Mouse (Mus musculus): ENCODE measurements around the gene Lix1. TPM values are rescaled to one million over a fixed set of nuclear protein-coding genes. Genes with fewer than 3 reads are reported as not detected.

The Lix1 gene
- polyA plus RNA-seq, 1 experiment = 0.12 TPM

- H3K4me1 ChIP-seq (ENCODE audit: control insufficient read depth, insufficient read depth, insufficient read length) = no peaks in the 10 kb centered on the region
- TF ChIP-seq POLR2A (IDR thresholded peaks at IDR 0.05; ENCODE audit: low read depth, low read length) (no peak), CTCF (IDR thresholded peaks at IDR 0.05; ENCODE audit: extremely low read depth, insufficient read depth, insufficient read length, insufficient replicate concordance) (no peak)
These were observed 26.4 kb downstream of the Lix1 start for GRCm38 (mm10) chr17:17428888-17429287.

GRCm38 (mm10) chr17:17433679-17434078 is 31.2 kb downstream of the Lix1 start:
- no peaks in the 10 kb centered on the region for H3K4me1 ChIP-seq (ENCODE audit: control insufficient read depth, insufficient read depth, insufficient read length)
- H3K27me3 ChIP-seq (ENCODE audit: control insufficient read depth, insufficient read depth, low read length) = no peaks in the 10 kb centered on the region
- no peak overlapping the region for H3K27ac ChIP-seq (ENCODE audit: insufficient read depth, low read length)
- H3K4me3 ChIP-seq (ENCODE audit: extremely low read depth, insufficient read depth, insufficient read length) = no peak overlapping the region
- TF ChIP-seq CTCF (IDR thresholded peaks at IDR 0.05; ENCODE audit: extremely low read depth, insufficient read depth, insufficient read length, insufficient replicate concordance) = no peak
- no peak for TF ChIP-seq POLR2A (IDR thresholded peaks at IDR 0.05; ENCODE audit: low read depth, low read length)
- DNase-seq (ENCODE audit: low read depth in 1 of 2, low spot score in 2 of 2) = no peak
- 65% methylated on average over 4 of the region's 4 CpGs for WGBS
- H3K36me3 ChIP-seq (ENCODE audit: control insufficient read depth, insufficient read depth, low read length) = no peaks in the 10 kb centered on the region

More at GRCm38 (mm10) chr17:17428888-17429287, 26.4 kb downstream of the Lix1 start:
- Histone ChIP-seq H3K4me3 (ENCODE audit: extremely low read depth, insufficient read depth, insufficient read length) (no peak overlapping the region), H3K27me3 (ENCODE audit: control insufficient read depth, insufficient read depth, low read length) (no peaks in the 10 kb centered on the region), H3K27ac (ENCODE audit: insufficient read depth, low read length) (no peak overlapping the region), H3K36me3 (ENCODE audit: control insufficient read depth, insufficient read depth, low read length) (no peaks in the 10 kb centered on the region)
- no peak for DNase-seq (ENCODE audit: low read depth in 1 of 2, low spot score in 2 of 2)
- 87% methylated on average over 2 of the region's 2 CpGs for WGBS

DNA sequence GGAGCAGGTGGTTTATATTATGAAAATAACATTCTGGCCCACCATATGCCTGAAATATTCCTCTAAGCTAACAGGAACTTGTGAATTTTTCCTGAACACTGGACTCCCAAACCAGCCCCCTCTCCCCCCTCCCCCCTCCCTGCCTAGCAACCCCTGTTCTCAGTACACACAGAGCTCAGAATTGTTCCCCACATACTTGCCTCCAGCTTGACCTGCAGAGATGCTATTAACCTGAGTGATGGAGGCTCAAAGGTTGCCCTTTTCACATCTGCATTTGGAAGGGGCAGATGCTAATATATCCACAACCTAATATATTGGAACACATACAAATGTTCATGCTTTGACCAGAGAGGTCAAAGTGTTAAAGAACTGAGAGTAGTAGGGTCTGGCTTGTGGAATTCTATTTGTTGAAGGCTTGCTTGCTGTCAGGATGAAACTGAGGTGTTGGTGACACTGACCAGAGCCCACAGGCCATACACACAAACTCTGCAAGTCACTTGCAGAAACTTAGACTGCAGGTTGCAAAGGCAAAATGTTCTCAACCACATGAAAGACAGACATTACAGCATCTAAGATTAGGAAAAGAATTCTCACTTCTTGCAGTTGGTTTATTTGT is 36.2 kb downstream of the Lix1 start:
- TF ChIP-seq POLR2A (IDR thresholded peaks at IDR 0.05; ENCODE audit: low read depth, low read length) (no peak), CTCF (IDR thresholded peaks at IDR 0.05; ENCODE audit: extremely low read depth, insufficient read depth, insufficient read length, insufficient replicate concordance) (no peak)
- Histone ChIP-seq H3K27me3 (ENCODE audit: control insufficient read depth, insufficient read depth, low read length) (no peaks in the 10 kb centered on the region), H3K4me3 (ENCODE audit: extremely low read depth, insufficient read depth, insufficient read length) (no peak overlapping the region), H3K27ac (ENCODE audit: insufficient read depth, low read length) (no peak overlapping the region), H3K4me1 (ENCODE audit: control insufficient read depth, insufficient read depth, insufficient read length) (no peaks in the 10 kb centered on the region), H3K36me3 (ENCODE audit: control insufficient read depth, insufficient read depth, low read length) (no peaks in the 10 kb centered on the region)
- DNase-seq (ENCODE audit: low read depth in 1 of 2, low spot score in 2 of 2) = no peak

DNA sequence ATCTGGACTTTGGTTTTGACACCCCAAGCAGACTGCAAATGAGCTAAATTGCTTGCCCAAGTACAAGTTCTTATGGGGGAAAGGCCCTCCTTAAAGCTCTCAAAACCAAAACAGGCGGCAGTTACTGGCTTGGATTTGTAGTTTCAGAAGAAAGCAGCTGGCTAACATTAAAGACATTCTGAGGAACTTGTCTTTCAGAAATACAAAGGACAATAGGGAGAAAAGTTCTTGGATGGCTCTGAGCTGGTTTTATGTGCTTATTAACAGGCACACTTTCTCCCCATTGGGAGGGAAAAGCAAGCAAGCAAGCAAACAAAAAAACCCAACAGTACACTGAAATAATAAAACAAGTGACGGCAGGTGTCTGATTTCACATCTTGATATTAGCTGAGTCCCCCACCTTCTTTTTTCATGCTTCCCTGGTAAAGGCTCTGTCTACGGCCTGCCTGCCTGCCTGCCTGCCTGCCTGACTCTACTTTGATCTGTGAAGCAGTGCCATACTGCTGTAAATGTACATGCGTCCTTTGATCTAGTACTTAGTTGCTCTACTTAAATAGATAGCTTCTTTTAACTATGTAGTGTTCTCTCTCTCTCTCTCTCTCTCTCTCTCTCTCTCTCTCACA is 39.5 kb downstream of the Lix1 start:
- Histone ChIP-seq H3K27ac (ENCODE audit: insufficient read depth, low read length) (no peak overlapping the region), H3K36me3 (ENCODE audit: control insufficient read depth, insufficient read depth, low read length) (no peaks in the 10 kb centered on the region), H3K27me3 (ENCODE audit: control insufficient read depth, insufficient read depth, low read length) (no peaks in the 10 kb centered on the region), H3K4me3 (ENCODE audit: extremely low read depth, insufficient read depth, insufficient read length) (no peak overlapping the region), H3K4me1 (ENCODE audit: control insufficient read depth, insufficient read depth, insufficient read length) (no peaks in the 10 kb centered on the region)
- TF ChIP-seq POLR2A (IDR thresholded peaks at IDR 0.05; ENCODE audit: low read depth, low read length) = no peak
- TF ChIP-seq CTCF (IDR thresholded peaks at IDR 0.05; ENCODE audit: extremely low read depth, insufficient read depth, insufficient read length, insufficient replicate concordance) = no peak
- 44% methylated on average over 4 of the region's 4 CpGs for WGBS
- DNase-seq (ENCODE audit: low read depth in 1 of 2, low spot score in 2 of 2) = no peak

DNA sequence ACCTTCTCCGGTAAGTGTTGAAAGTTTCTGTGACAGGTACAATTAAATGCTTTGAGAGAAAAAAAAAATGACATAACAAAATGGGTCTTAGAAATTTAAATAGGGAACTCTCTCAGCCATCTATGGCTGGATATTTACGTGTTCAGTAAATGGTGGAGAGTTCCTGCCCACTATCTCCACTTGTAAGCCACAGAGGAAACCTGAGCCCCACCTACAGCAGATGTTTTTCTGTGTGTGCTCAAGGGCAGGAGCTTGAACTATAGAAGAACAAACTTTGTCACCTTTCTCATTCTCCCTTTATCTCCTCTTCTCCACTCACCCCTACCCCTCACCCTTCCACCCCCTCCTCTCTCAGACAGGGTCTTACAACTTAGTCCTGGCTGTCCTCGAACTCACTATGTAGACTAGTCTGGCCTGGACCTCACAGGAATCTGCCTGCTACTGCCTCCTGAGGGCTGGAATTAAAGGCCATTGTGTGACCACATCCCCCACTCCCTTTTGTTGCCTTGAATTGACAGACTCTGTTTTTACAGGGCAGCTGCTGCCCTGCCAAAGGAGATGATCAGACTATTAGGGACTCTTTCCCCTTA is 41.9 kb downstream of the Lix1 start:
- 49% methylated on average over 3 of the region's 3 CpGs for WGBS
- Histone ChIP-seq H3K4me3 (ENCODE audit: extremely low read depth, insufficient read depth, insufficient read length) (no peak overlapping the region), H3K4me1 (ENCODE audit: control insufficient read depth, insufficient read depth, insufficient read length) (peaks cover 4% of the 10 kb centered on the region; the same call in 1 of the 2 replicates), H3K36me3 (ENCODE audit: control insufficient read depth, insufficient read depth, low read length) (no peaks in the 10 kb centered on the region), H3K27ac (ENCODE audit: insufficient read depth, low read length) (peak overlapping the region; percentile 3; the same call in 1 of the 2 replicates), H3K27me3 (ENCODE audit: control insufficient read depth, insufficient read depth, low read length) (no peaks in the 10 kb centered on the region)
- TF ChIP-seq CTCF (IDR thresholded peaks at IDR 0.05; ENCODE audit: extremely low read depth, insufficient read depth, insufficient read length, insufficient replicate concordance) = no peak
- TF ChIP-seq POLR2A (IDR thresholded peaks at IDR 0.05; ENCODE audit: low read depth, low read length) = no peak
- no peak for DNase-seq (ENCODE audit: low read depth in 1 of 2, low spot score in 2 of 2)

- Histone ChIP-seq H3K36me3 (ENCODE audit: control insufficient read depth, insufficient read depth, low read length) (no peaks in the 10 kb centered on the region), H3K27ac (ENCODE audit: insufficient read depth, low read length) (no peak overlapping the region), H3K27me3 (ENCODE audit: control insufficient read depth, insufficient read depth, low read length) (no peaks in the 10 kb centered on the region), H3K4me3 (ENCODE audit: extremely low read depth, insufficient read depth, insufficient read length) (no peak overlapping the region), H3K4me1 (ENCODE audit: control insufficient read depth, insufficient read depth, insufficient read length) (peaks cover 4% of the 10 kb centered on the region; the same call in 1 of the 2 replicates)
- no peak for TF ChIP-seq POLR2A (IDR thresholded peaks at IDR 0.05; ENCODE audit: low read depth, low read length)
- TF ChIP-seq CTCF (IDR thresholded peaks at IDR 0.05; ENCODE audit: extremely low read depth, insufficient read depth, insufficient read length, insufficient replicate concordance) = no peak
- 90% methylated on average over 3 of the region's 3 CpGs for WGBS
- no peak for DNase-seq (ENCODE audit: low read depth in 1 of 2, low spot score in 2 of 2)
These were observed 44.2 kb downstream of the Lix1 start for GRCm38 (mm10) chr17:17446683-17447082.

DNA sequence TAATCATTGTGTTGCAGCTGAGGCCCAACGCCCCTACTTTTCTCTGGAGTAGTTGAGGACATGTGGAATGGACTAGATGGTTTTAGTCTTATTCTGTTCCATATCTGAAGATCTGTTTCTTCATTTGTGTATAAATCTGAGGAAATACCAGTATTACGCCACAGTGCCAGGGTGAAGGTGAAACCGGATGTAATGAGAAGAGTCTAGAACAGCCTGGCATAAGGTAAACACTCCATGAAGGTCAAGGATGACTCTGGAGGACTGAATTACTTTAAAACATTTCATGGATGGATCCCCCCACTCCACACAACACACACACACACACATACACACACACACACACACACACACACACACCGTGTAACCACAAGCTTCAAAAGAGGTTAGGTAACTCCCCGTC is 45.3 kb downstream of the Lix1 start:
- Histone ChIP-seq H3K27ac (ENCODE audit: insufficient read depth, low read length) (no peak overlapping the region), H3K4me1 (ENCODE audit: control insufficient read depth, insufficient read depth, insufficient read length) (peaks cover 4% of the 10 kb centered on the region; the same call in 1 of the 2 replicates), H3K27me3 (ENCODE audit: control insufficient read depth, insufficient read depth, low read length) (no peaks in the 10 kb centered on the region), H3K4me3 (ENCODE audit: extremely low read depth, insufficient read depth, insufficient read length) (no peak overlapping the region), H3K36me3 (ENCODE audit: control insufficient read depth, insufficient read depth, low read length) (no peaks in the 10 kb centered on the region)
- TF ChIP-seq POLR2A (IDR thresholded peaks at IDR 0.05; ENCODE audit: low read depth, low read length) (no peak), CTCF (IDR thresholded peaks at IDR 0.05; ENCODE audit: extremely low read depth, insufficient read depth, insufficient read length, insufficient replicate concordance) (no peak)
- no peak for DNase-seq (ENCODE audit: low read depth in 1 of 2, low spot score in 2 of 2)
- 55% methylated on average over 5 of the region's 5 CpGs for WGBS
